Mouse (Mus musculus) forebrain, postnatal 0 days (tissue): Measurements from ENCODE around the gene Cxcr2. TPM values are rescaled to one million over a fixed set of nuclear protein-coding genes. Genes with fewer than 3 reads are reported as not detected.
"Not testable (repeated sequence)": the region's sequence is repeated elsewhere in the genome, so short reads cannot be mapped to it uniquely, and the experiment has no call there.

Source experiments
- ATAC-seq: fragments of 200-750 bp; cut with Nextera tagmentation; 2 replicates; pipeline ENCODE4 v1.8.0; 2017; ENCODE audit warnings: mild to moderate bottlenecking, moderate library complexity
- DNase-seq: peaks from one replicate; pipeline ENCODE4 v3.0.0-alpha.2; 2015
- H3K27ac ChIP-seq: fragments of 300-500 bp; sonication (generic); 2 replicates; pipeline ENCODE4 v1.5.1; 2014; ENCODE audit warnings: low read depth, mild to moderate bottlenecking, antibody characterized with exemption, low read length, moderate library complexity, mixed read lengths
- H3K27me3 ChIP-seq: fragments of 300-500 bp; sonication (generic); 2 replicates; pipeline ENCODE4 v1.6.1; 2014; ENCODE audit warnings: mild to moderate bottlenecking, low read length, mixed read lengths; ENCODE audit not compliant: insufficient read depth
- H3K36me3 ChIP-seq: fragments of 300-500 bp; sonication (generic); 2 replicates; pipeline ENCODE4 v1.6.1; 2014; ENCODE audit warnings: mild to moderate bottlenecking, moderate library complexity; ENCODE audit not compliant: insufficient read depth
- H3K4me1 ChIP-seq: fragments of 300-500 bp; sonication (generic); 2 replicates; pipeline ENCODE4 v1.6.1; 2014; ENCODE audit warnings: antibody characterized with exemption; ENCODE audit not compliant: insufficient read depth
- H3K4me2 ChIP-seq: fragments of 300-500 bp; sonication (generic); 2 replicates; pipeline ENCODE4 v1.6.1; 2014; ENCODE audit warnings: low read depth, mild to moderate bottlenecking, moderate library complexity
- H3K4me3 ChIP-seq: fragments of 300-500 bp; sonication (generic); 2 replicates; pipeline ENCODE4 v1.5.1; 2014; ENCODE audit warnings: low read depth, low read length, mixed read lengths
- H3K9ac ChIP-seq: fragments of 300-500 bp; sonication (generic); 2 replicates; pipeline ENCODE4 v1.6.1; 2014; ENCODE audit warnings: mild to moderate bottlenecking
- H3K9me3 ChIP-seq: fragments of 300-500 bp; sonication (generic); 2 replicates; pipeline ENCODE4 v1.6.1; 2016; ENCODE audit warnings: low read length
- CTCF ChIP-seq: sonication (generic); IDR thresholded peaks from 2 replicates; pipeline ENCODE4 v1.5.1; 2016; ENCODE audit warnings: antibody characterized with exemption, control low read depth, low read depth
- WGBS: fragments of 180-500 bp; shearing (Covaris S2); extraction: QIAGEN DNeasy Blood & Tissue Kit; methylation state at CpG from one replicate; pipeline ENCODE4 v1.1.7; 2014; 5-methylcytosine and 5-hydroxymethylcytosine counted together
- polyA plus RNA-seq: library from polyadenylated mRNA; unstranded; fragments of >200 nt; fragmentation: Nextera tagmentation; extraction: Ambion mirVana; gene quantifications from 2 replicates; pipeline ENCODE4 v1.2.1, GENCODE M21; 2015
- total RNA-seq: library from RNA; depleted of rRNA; stranded (reverse); fragments of >200 nt; gene quantifications from 2 replicates; pipeline ENCODE4 v1.2.3, GENCODE M21; 2014

Gene Cxcr2
- total and polyA plus RNA-seq, 2 experiments from 2014 or later = 0.05 to 0.48 TPM

GRCm38 (mm10) chr1:74139415-74139814 is 14.4 kb upstream of the Cxcr2 start:
- Histone ChIP-seq H3K27ac (no peak overlapping the region), H3K9me3 (no peaks in the 10 kb centered on the region), H3K9ac (no peak overlapping the region), H3K4me1 (no peaks in the 10 kb centered on the region), H3K27me3 (no peaks in the 10 kb centered on the region), H3K36me3 (no peaks in the 10 kb centered on the region), H3K4me3 (no peak overlapping the region), H3K4me2 (no peak overlapping the region)
- peak; percentile 25; the same call in 1 of the 2 replicates for TF ChIP-seq CTCF
- DNase-seq (no peak), ATAC-seq (no peak)
- WGBS = 55% methylated on average over 3 of the region's 3 CpGs

GRCm38 (mm10) chr1:74141781-74142180 is 12.0 kb upstream of the Cxcr2 start:
- DNase-seq (no peak), ATAC-seq (no peak)
- Histone ChIP-seq H3K4me2 (no peak overlapping the region), H3K4me3 (no peak overlapping the region), H3K36me3 (no peaks in the 10 kb centered on the region), H3K9me3 (no peaks in the 10 kb centered on the region), H3K9ac (no peak overlapping the region), H3K27me3 (no peaks in the 10 kb centered on the region), H3K4me1 (no peaks in the 10 kb centered on the region), H3K27ac (no peak overlapping the region)
- 79% methylated on average over 8 of the region's 8 CpGs for WGBS
- TF ChIP-seq CTCF = no peak

- H3K4me2 ChIP-seq = no peak overlapping the region
- H3K9ac ChIP-seq = no peak overlapping the region
- no peaks in the 10 kb centered on the region for H3K36me3 ChIP-seq
- no peak for TF ChIP-seq CTCF
- no peaks in the 10 kb centered on the region for H3K4me1 ChIP-seq
- 91% methylated on average over 6 of the region's 6 CpGs for WGBS
- no peak overlapping the region for H3K27ac ChIP-seq
- DNase-seq (no peak), ATAC-seq (no peak)
- no peaks in the 10 kb centered on the region for H3K27me3 ChIP-seq
- no peak overlapping the region for H3K4me3 ChIP-seq
- no peaks in the 10 kb centered on the region for H3K9me3 ChIP-seq
Measured at GRCm38 (mm10) chr1:74149106-74149885, 4.5 kb upstream of the Cxcr2 start.

- WGBS = 70% methylated on average over 3 of the region's 3 CpGs
- H3K4me3 ChIP-seq = no peak overlapping the region
Measured at GRCm38 (mm10) chr1:74150101-74150500, 3.7 kb upstream of the Cxcr2 start.

GRCm38 (mm10) chr1:74151091-74151490 is 2.7 kb upstream of the Cxcr2 start:
- no peaks in the 10 kb centered on the region for H3K36me3 ChIP-seq
- WGBS = 83% methylated on average over 3 of the region's 3 CpGs
- no peak for TF ChIP-seq CTCF

More at GRCm38 (mm10) chr1:74150101-74150500, 3.7 kb upstream of the Cxcr2 start:
- H3K4me1 ChIP-seq = no peaks in the 10 kb centered on the region
- H3K9ac ChIP-seq = no peak overlapping the region
- DNase-seq (no peak), ATAC-seq (no peak)
- TF ChIP-seq CTCF = no peak
- H3K27me3 ChIP-seq = no peaks in the 10 kb centered on the region
- H3K27ac ChIP-seq = no peak overlapping the region
- no peaks in the 10 kb centered on the region for H3K36me3 ChIP-seq
- H3K9me3 ChIP-seq = no peaks in the 10 kb centered on the region
- H3K4me2 ChIP-seq = no peak overlapping the region

GRCm38 (mm10) chr1:74155435-74156012 is 1.7 kb downstream of the Cxcr2 start:
- H3K27ac ChIP-seq = no peak overlapping the region
- no peak overlapping the region for H3K4me2 ChIP-seq
- H3K27me3 ChIP-seq = no peaks in the 10 kb centered on the region
- no peaks in the 10 kb centered on the region for H3K9me3 ChIP-seq
- no peak for TF ChIP-seq CTCF
- H3K4me1 ChIP-seq = no peaks in the 10 kb centered on the region
- no peak overlapping the region for H3K4me3 ChIP-seq
- WGBS = 94% methylated on average over 6 of the region's 6 CpGs
- ATAC-seq (no peak), DNase-seq (no peak)
- H3K36me3 ChIP-seq = no peaks in the 10 kb centered on the region
- no peak overlapping the region for H3K9ac ChIP-seq

More at GRCm38 (mm10) chr1:74151091-74151490, 2.7 kb upstream of the Cxcr2 start:
- no peak overlapping the region for H3K4me2 ChIP-seq
- no peaks in the 10 kb centered on the region for H3K27me3 ChIP-seq
- no peaks in the 10 kb centered on the region for H3K4me1 ChIP-seq
- DNase-seq (no peak), ATAC-seq (no peak)
- no peak overlapping the region for H3K4me3 ChIP-seq
- no peak overlapping the region for H3K9ac ChIP-seq
- no peak overlapping the region for H3K27ac ChIP-seq
- no peaks in the 10 kb centered on the region for H3K9me3 ChIP-seq

GRCm38 (mm10) chr1:74156381-74156910 is 2.7 kb downstream of the Cxcr2 start:
- Histone ChIP-seq H3K4me3 (no peak overlapping the region), H3K4me2 (no peak overlapping the region), H3K27me3 (no peaks in the 10 kb centered on the region), H3K36me3 (no peaks in the 10 kb centered on the region), H3K9ac (no peak overlapping the region), H3K9me3 (no peaks in the 10 kb centered on the region), H3K4me1 (no peaks in the 10 kb centered on the region), H3K27ac (no peak overlapping the region)
- no peak for TF ChIP-seq CTCF
- DNase-seq (no peak), ATAC-seq (no peak)
- WGBS = 60% methylated on average over 14 of the region's 14 CpGs

GRCm38 (mm10) chr1:74159613-74160012 is 5.8 kb downstream of the Cxcr2 start:
- not testable (repeated sequence) for H3K9me3 ChIP-seq, ATAC-seq, H3K27me3 ChIP-seq, H3K4me2 ChIP-seq, H3K27ac ChIP-seq, H3K4me1 ChIP-seq, H3K9ac ChIP-seq, DNase-seq, H3K36me3 ChIP-seq, H3K4me3 ChIP-seq
- WGBS = 84% methylated on average over 4 of the region's 5 CpGs
